Mouse (Mus musculus) retina, embryonic 14.5 days (tissue): Measurements from ENCODE around the gene Itgb4.
"Not testable (repeated sequence)": the region's sequence is repeated elsewhere in the genome, so short reads cannot be mapped to it uniquely, and the experiment has no call there.

Experiments
- DNase-seq: peaks from one replicate; pipeline ENCODE4 v3.0.0-alpha.2; 2015; ENCODE audit warnings: low spot score

Itgb4 gene

DNA sequence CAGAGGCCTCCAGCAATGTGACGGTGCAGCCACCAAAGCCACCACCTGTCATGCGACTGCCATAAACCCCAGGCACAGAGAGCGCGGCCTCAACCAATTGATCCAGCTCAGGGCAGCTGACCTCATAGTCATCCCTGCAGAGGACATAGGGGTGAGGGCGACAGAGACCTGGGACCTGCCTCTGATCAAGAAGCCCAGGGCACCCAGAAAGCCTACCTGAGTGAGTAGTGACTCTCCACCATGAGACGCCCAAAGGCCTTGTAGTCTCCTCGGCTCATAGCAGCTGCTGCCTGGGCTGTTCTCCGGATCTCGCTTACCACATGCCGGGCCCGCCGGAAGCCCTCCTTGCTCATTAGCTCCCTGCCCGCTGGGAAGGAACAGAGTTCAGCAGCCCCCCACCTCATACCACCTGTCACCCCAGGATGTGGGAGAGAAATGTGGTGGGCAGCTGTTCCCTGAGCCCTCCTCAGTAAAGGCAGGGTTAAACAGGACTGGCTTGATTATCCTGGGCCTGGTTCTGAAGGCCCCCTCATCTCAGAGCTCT lies 34.4 kb downstream of the Itgb4 start:
- no peak for DNase-seq

GRCm38 (mm10) chr11:116009661-116010060 lies 35.2 kb downstream of the Itgb4 start:
- no peak for DNase-seq

- no peak for DNase-seq
These were observed 35.6 kb downstream of the Itgb4 start for GRCm38 (mm10) chr11:116010146-116010545.

DNA sequence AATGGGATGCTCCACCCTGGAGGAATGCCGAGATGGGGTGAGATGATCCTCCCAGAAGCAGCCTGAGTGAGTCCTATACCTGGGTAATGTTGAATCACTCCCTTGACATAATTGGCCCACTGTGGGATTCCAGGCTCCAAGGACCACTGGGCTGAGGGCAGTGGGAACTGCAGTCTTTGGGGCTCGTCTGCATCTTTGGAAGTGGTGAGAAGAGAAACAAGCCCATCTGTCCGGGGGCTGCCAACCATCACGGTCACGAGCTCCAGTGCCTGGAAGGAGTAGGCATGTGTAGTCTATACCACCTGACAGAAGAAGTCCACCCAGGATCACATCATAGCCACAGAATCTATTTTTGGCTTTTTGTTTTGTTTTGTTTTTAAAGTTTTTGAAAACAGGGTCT lies 36.4 kb downstream of the Itgb4 start:
- no peak for DNase-seq

GRCm38 (mm10) chr11:116011529-116012261 lies 37.2 kb downstream of the Itgb4 start:
- DNase-seq, result peak; percentile 39

DNA sequence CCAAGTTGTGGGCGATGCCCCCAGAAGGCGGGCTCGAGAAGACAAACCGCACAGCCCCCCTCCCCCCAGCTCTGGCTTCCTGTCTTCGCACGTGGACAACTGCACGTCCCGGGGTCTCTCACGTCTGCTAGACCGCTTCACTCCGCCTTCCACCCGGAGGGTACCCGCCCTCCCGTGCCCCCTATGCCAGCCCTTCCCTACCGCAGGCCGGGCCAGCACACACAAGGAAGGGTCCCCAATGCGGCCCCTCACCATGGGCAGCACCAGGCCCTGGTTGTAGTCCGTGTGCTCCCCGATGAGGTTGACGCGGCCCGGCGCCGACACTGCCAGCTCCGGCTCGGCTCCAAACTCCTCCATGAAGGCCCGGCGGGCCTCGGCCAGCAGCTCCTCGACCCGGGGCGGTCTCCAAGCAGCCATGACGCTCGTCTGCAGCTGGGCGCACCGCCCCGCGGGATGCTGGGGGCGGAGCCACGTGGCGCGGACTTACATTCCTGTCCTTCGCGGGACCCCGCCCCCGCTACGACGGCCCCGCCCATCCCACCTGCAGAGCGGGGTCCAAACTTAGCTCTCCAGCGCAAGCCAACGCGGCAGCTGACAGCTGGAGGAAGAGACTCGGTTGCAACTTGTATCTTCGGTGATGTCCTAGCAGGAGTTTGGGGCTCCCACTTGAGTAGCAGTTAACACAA lies 37.9 kb downstream of the Itgb4 start, which contains the start of gene Galk1:
TSS of gene Galk1 (minus strand) at position 458 of the 686 bp plus-strand sequence.
- peak; percentile 92 for DNase-seq

DNA sequence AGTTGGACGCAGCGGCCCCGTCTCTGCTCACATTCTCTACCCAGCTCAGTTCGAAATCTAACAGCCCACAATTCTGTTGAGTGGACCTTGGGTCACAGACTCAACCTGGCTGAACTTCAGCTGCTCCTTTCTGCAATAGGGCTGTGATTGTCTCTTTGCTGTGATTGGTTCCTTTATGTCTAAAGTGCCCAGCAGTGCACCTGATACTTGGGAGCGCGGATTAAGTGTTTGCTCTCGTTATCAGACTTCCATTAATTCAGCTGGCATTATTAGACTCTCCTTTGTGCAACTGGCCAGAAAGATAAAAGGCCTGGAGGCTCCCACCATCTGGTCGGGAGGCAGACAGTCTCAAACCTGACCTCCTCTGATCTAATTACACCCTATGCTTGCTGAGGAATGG lies 40.3 kb downstream of the Itgb4 start:
- DNase-seq, result no peak

- peak; percentile 77 for DNase-seq
These were observed 43.6 kb downstream of the Itgb4 start for GRCm38 (mm10) chr11:116018106-116018505.

DNA sequence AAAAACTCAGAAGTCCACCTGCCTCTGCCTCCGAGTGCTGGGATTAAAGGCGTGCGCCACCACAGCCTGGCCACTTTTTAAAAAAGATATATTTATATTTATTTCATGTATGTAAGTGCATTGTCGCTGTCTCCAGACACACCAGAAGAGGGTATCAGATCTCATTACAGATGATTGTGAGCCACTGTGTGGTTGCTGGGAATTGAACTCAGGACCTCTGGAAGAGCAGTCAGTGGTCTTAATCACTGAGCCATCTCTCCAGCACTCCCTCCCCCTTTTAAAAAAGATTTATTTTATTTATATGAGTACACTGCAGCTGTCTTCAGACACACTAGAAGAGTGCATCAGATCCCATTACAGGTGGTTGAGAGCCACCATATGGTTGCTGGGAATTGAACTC lies 44.4 kb downstream of the Itgb4 start:
- DNase-seq, result not testable (repeated sequence)

GRCm38 (mm10) chr11:116019360-116019791 lies 44.9 kb downstream of the Itgb4 start:
- peak; percentile 65 for DNase-seq

- DNase-seq, result peak; percentile 56
These were observed 45.5 kb downstream of the Itgb4 start for GRCm38 (mm10) chr11:116019976-116020411.

- DNase-seq, result peak; percentile 55
These were observed 46.0 kb downstream of the Itgb4 start for GRCm38 (mm10) chr11:116020519-116020922.

DNA sequence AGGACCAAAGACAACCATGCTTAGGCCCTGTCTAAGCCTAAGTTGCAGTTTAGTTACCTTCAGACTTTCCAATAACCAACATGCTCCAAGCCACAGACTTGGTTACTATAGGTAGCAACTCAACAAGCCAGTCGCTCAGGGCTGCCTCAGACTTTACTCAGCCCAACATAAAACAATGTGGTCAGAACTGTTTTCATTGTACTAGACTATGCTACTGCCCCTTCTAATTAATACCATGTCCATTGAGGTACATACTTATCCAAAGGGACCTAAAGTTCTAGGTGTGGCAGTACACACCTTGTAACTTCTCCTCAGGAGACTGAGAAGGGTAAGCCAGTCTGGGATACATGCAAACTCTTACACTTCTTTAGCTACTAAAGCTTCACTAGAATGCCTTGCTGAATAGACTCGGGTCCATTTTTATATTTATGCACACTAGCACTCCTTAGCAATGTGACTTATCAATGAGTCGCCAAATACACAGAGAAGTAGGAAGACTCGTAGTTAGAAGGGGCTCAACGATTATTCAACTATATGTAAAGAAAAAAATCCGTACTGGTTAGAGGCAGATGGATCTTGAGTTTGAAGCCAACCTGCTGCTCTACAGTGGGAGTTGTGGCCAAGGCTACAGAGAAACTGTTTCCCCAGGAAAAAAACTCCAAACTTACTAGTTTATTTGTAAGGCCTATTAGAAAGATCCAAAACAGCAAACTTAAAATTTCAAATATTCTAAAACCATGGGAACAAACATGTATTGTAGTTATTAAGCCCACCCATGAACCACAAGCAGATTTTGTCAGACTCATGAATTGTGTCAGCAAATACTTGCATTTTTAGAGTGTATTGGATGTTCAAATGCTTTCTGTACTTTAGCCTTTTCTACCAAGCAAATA lies 47.1 kb downstream of the Itgb4 start:
- peak; percentile 53 for DNase-seq

DNA sequence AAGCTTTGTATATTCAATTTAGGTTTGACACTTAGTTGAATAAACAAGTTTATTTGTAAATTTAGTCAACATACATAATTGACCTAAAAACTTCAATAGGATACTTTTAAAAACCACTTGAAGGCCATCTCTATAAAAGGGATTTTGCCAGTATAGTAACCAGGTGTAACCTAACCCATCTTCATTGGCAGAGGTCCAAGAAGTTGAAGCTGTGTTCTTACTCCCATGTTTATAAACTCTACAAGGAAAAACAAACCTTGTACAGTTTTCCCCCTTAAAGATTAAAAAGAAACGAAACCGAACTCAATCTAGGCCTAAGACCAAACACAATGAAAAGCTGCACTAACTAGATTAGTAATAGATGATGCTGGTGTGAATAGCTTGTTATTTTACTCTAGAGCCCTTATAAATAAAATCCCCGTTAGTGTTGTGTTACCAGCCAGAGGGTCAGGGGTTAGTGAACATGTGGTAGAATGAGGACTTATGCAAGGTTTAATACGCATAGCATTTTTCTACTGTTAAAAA lies 47.8 kb downstream of the Itgb4 start:
- DNase-seq, result peak; percentile 38

- DNase-seq, result peak; percentile 53
These were observed 48.7 kb downstream of the Itgb4 start for GRCm38 (mm10) chr11:116023074-116023770.

DNA sequence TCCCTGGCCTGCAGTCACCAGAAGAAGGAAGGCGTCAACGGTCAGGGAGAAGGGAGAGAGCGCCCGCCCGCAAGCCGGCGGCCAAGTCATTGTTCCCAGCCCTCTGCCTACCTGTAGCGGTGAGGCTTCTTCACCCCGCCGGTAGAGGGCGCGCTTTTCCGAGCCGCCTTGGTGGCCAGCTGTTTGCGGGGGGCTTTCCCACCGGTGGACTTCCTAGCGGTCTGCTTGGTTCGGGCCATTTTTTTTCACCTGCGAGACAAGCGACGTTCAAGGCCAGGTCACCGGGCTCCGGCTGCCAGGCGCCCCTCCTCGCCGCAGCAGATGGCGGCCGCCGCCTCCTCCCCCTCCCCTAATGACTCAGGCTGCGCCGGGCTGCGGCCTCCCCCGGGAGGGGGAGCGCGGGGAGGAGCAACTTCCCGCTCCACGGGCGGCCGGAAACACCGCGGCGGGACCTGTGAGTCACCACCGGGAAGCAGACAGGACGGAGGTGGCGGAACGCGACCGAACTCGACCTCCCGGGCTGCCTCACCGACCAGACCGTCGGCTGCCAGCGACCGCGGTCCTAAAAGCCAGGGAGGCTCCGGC lies 49.4 kb downstream of the Itgb4 start:
- peak; percentile 77 for DNase-seq

- DNase-seq, result peak; percentile 99
These were observed 49.9 kb downstream of the Itgb4 start for GRCm38 (mm10) chr11:116024356-116024808.

- DNase-seq, result no peak
These were observed 50.7 kb downstream of the Itgb4 start for GRCm38 (mm10) chr11:116025056-116025845.

GRCm38 (mm10) chr11:116027756-116028155 lies 53.2 kb downstream of the Itgb4 start, which contains the start of gene H3f3b:
Gene H3f3b (minus strand): TSS chr11:116027962.
- DNase-seq, result no peak
